Mouse (Mus musculus) kidney, embryonic 14.5 days (tissue): ENCODE results near the gene Rbm42. TPM values are rescaled to one million over a fixed set of nuclear protein-coding genes. Genes with fewer than 3 reads are reported as not detected.

Source experiments
- polyA plus RNA-seq: library from polyadenylated mRNA; unstranded; fragments of >200 nt; fragmentation: Nextera tagmentation; extraction: Ambion mirVana; gene quantifications from 2 replicates; pipeline ENCODE4 v1.2.1, GENCODE M21; 2014

Rbm42 gene
- polyA plus RNA-seq, 1 experiment from 2014 or later: 111 TPM

Other genes with a start within 250 kb of the Rbm42 start
- 23.8 and 26.7 TPM in 2 replicates for gene Tyrobp, start 236.6 kb downstream of the Rbm42 start, polyA plus RNA-seq
- gene Hcst, start 230.5 kb downstream of the Rbm42 start, polyA plus RNA-seq: 0.57 and 1.0 TPM in 2 replicates
- 1.1 and 1.9 TPM in 2 replicates for gene Nfkbid, start 228.6 kb downstream of the Rbm42 start, polyA plus RNA-seq
- gene Aplp1, start 204.8 kb downstream of the Rbm42 start, polyA plus RNA-seq: 16.7 and 19.0 TPM in 2 replicates
- gene Kirrel2, start 192.6 kb downstream of the Rbm42 start, polyA plus RNA-seq: 0.20 and 0.54 TPM in 2 replicates
- gene Nphs1, start 192.0 kb downstream of the Rbm42 start, polyA plus RNA-seq: 2.7 and 3.0 TPM in 2 replicates
- gene Prodh2, start 156.7 kb downstream of the Rbm42 start, polyA plus RNA-seq: 0.94 and 2.3 TPM in 2 replicates
- 13.4 and 17.3 TPM in 2 replicates for gene Arhgap33, start 115.3 kb downstream of the Rbm42 start, polyA plus RNA-seq
- 8.9 and 9.2 TPM in 2 replicates for gene Hspb6, start 98.1 kb downstream of the Rbm42 start, polyA plus RNA-seq
- 15.2 and 25.0 TPM in 2 replicates for gene Proser3, start 98.0 kb downstream of the Rbm42 start, polyA plus RNA-seq
- 38.5 and 48.0 TPM in 2 replicates for gene Lin37, start 90.5 kb downstream of the Rbm42 start, polyA plus RNA-seq
- 109 and 119 TPM in 2 replicates for gene U2af1l4, start 87.0 kb downstream of the Rbm42 start, polyA plus RNA-seq
- gene Gm49396, start 87.0 kb downstream of the Rbm42 start, polyA plus RNA-seq: 8.0 and 11.3 TPM in 2 replicates
- 121 and 182 TPM in 2 replicates for gene Psenen, start 86.7 kb downstream of the Rbm42 start, polyA plus RNA-seq
- 2.9 and 3.7 TPM in 2 replicates for gene Igflr1, start 84.9 kb downstream of the Rbm42 start, polyA plus RNA-seq
- gene Kmt2b, start 61.6 kb downstream of the Rbm42 start, polyA plus RNA-seq: 12.3 and 13.6 TPM in 2 replicates
- 0.21 and 0.22 TPM in 2 replicates for gene Zbtb32, start 51.4 kb downstream of the Rbm42 start, polyA plus RNA-seq
- 2.2 and 2.3 TPM in 2 replicates for gene Upk1a, start 37.5 kb downstream of the Rbm42 start, polyA plus RNA-seq
- gene Cox6b1, start 24.2 kb downstream of the Rbm42 start, polyA plus RNA-seq: 961 and 1,287 TPM in 2 replicates
- not detected in 2 replicates for gene Etv2, start 14.5 kb downstream of the Rbm42 start, polyA plus RNA-seq
- gene Haus5, start 14.7 kb upstream of the Rbm42 start, polyA plus RNA-seq: 45.8 and 58.6 TPM in 2 replicates
- gene Pmis2, start 21.3 kb upstream of the Rbm42 start, polyA plus RNA-seq: not detected in 2 replicates
- not detected in 2 replicates for gene 2200002J24Rik, start 48.6 kb upstream of the Rbm42 start, polyA plus RNA-seq
- 1.2 and 1.3 TPM in 2 replicates for gene Atp4a, start 61.9 kb upstream of the Rbm42 start, polyA plus RNA-seq
- gene Tmem147, start 79.2 kb upstream of the Rbm42 start, polyA plus RNA-seq: 202 and 206 TPM in 2 replicates
- 0.61 and 1.6 TPM in 2 replicates for gene Gapdhs, start 93.4 kb upstream of the Rbm42 start, polyA plus RNA-seq
- gene Sbsn, start 101.2 kb upstream of the Rbm42 start, polyA plus RNA-seq: 1.1 and 1.6 TPM in 2 replicates
- 0.74 and 0.95 TPM in 2 replicates for gene Dmkn, start 113.4 kb upstream of the Rbm42 start, polyA plus RNA-seq
- gene Krtdap, start 137.6 kb upstream of the Rbm42 start, polyA plus RNA-seq: not detected in 2 replicates
- 0.31 TPM in 1 of 2 replicates, not detected in the other for gene Ffar2, start 173.5 kb upstream of the Rbm42 start, polyA plus RNA-seq
- not detected in 2 replicates for gene Ffar3, start 205.9 kb upstream of the Rbm42 start, polyA plus RNA-seq
- not detected in 2 replicates for gene Ffar1, start 211.2 kb upstream of the Rbm42 start, polyA plus RNA-seq
- 0.55 TPM in 1 of 2 replicates, not detected in the other for gene Cd22, start 230.0 kb upstream of the Rbm42 start, polyA plus RNA-seq